Mouse (Mus musculus): Measurements from ENCODE around the gene Gfm1. TPM values are rescaled to one million over a fixed set of nuclear protein-coding genes. Genes with fewer than 3 reads are reported as not detected.

Gene Gfm1
- polyA plus RNA-seq, 1 experiment: 8.0 TPM

- TF ChIP-seq CTCF (IDR thresholded peaks at IDR 0.05; ENCODE audit: control insufficient read depth, insufficient read depth, low read length): no peak
- no peaks in the 10 kb centered on the region; the same call in 1 of the 2 replicates for H3K4me1 ChIP-seq (ENCODE audit: control insufficient read depth, insufficient read depth, low read length)
- no peak overlapping the region for H3K27ac ChIP-seq (ENCODE audit: control insufficient read depth, insufficient read depth, low read depth, low read length, poor library complexity)
- H3K4me3 ChIP-seq (replicated peaks; ENCODE audit: control insufficient read depth, low read depth, low read length): no peak overlapping the region
- WGBS: 91% methylated on average over 4 of the region's 4 CpGs
Measured at GRCm38 (mm10) chr3:67499406-67499791, 69.5 kb downstream of the Gfm1 start.

GRCm38 (mm10) chr3:67503878-67504277 lies 74.0 kb downstream of the Gfm1 start:
- TF ChIP-seq POLR2A (IDR thresholded peaks at IDR 0.05; ENCODE audit: borderline replicate concordance, control insufficient read depth, low read depth, low read length) (no peak), CTCF (IDR thresholded peaks at IDR 0.05; ENCODE audit: control insufficient read depth, insufficient read depth, low read length) (no peak)
- no peak overlapping the region for H3K27ac ChIP-seq (ENCODE audit: control insufficient read depth, insufficient read depth, low read depth, low read length, poor library complexity)
- no peak overlapping the region for H3K4me3 ChIP-seq (replicated peaks; ENCODE audit: control insufficient read depth, low read depth, low read length)
- 37% methylated on average over 3 of the region's 3 CpGs for WGBS
- no peaks in the 10 kb centered on the region for H3K4me1 ChIP-seq (ENCODE audit: control insufficient read depth, insufficient read depth, low read length)

GRCm38 (mm10) chr3:67505286-67505685 lies 75.4 kb downstream of the Gfm1 start:
- H3K4me1 ChIP-seq (ENCODE audit: control insufficient read depth, insufficient read depth, low read length): no peaks in the 10 kb centered on the region
- H3K27ac ChIP-seq (ENCODE audit: control insufficient read depth, insufficient read depth, low read depth, low read length, poor library complexity): no peak overlapping the region
- no peak overlapping the region for H3K4me3 ChIP-seq (replicated peaks; ENCODE audit: control insufficient read depth, low read depth, low read length)
- WGBS: 81% methylated on average over 2 of the region's 2 CpGs
- no peak for TF ChIP-seq POLR2A (IDR thresholded peaks at IDR 0.05; ENCODE audit: borderline replicate concordance, control insufficient read depth, low read depth, low read length)
- TF ChIP-seq CTCF (IDR thresholded peaks at IDR 0.05; ENCODE audit: control insufficient read depth, insufficient read depth, low read length): no peak

- TF ChIP-seq POLR2A (IDR thresholded peaks at IDR 0.05; ENCODE audit: borderline replicate concordance, control insufficient read depth, low read depth, low read length) (no peak), CTCF (IDR thresholded peaks at IDR 0.05; ENCODE audit: control insufficient read depth, insufficient read depth, low read length) (no peak)
- WGBS: 83% methylated on average over 10 of the region's 10 CpGs
- no peak overlapping the region for H3K27ac ChIP-seq (ENCODE audit: control insufficient read depth, insufficient read depth, low read depth, low read length, poor library complexity)
Measured at GRCm38 (mm10) chr3:67508216-67508892, 78.5 kb downstream of the Gfm1 start.

GRCm38 (mm10) chr3:67512807-67513206 lies 82.9 kb downstream of the Gfm1 start:
- no peak overlapping the region for H3K27ac ChIP-seq (ENCODE audit: control insufficient read depth, insufficient read depth, low read depth, low read length, poor library complexity)
- under 1% methylated on average over 5 of the region's 5 CpGs for WGBS
- no peak overlapping the region for H3K4me3 ChIP-seq (replicated peaks; ENCODE audit: control insufficient read depth, low read depth, low read length)

More at GRCm38 (mm10) chr3:67508216-67508892, 78.5 kb downstream of the Gfm1 start:
- H3K4me1 ChIP-seq (ENCODE audit: control insufficient read depth, insufficient read depth, low read length): no peaks in the 10 kb centered on the region
- no peak overlapping the region for H3K4me3 ChIP-seq (replicated peaks; ENCODE audit: control insufficient read depth, low read depth, low read length)

GRCm38 (mm10) chr3:67514801-67515273 lies 84.9 kb downstream of the Gfm1 start:
- no peak for TF ChIP-seq CTCF (IDR thresholded peaks at IDR 0.05; ENCODE audit: control insufficient read depth, insufficient read depth, low read length)
- TF ChIP-seq POLR2A (IDR thresholded peaks at IDR 0.05; ENCODE audit: borderline replicate concordance, control insufficient read depth, low read depth, low read length): no peak
- H3K4me1 ChIP-seq (ENCODE audit: control insufficient read depth, insufficient read depth, low read length): no peaks in the 10 kb centered on the region
- no peak overlapping the region for H3K27ac ChIP-seq (ENCODE audit: control insufficient read depth, insufficient read depth, low read depth, low read length, poor library complexity)
- 4% methylated on average over 40 of the region's 40 CpGs for WGBS
- no peak overlapping the region for H3K4me3 ChIP-seq (replicated peaks; ENCODE audit: control insufficient read depth, low read depth, low read length)

More at GRCm38 (mm10) chr3:67512807-67513206, 82.9 kb downstream of the Gfm1 start:
- no peaks in the 10 kb centered on the region for H3K4me1 ChIP-seq (ENCODE audit: control insufficient read depth, insufficient read depth, low read length)
- TF ChIP-seq POLR2A (IDR thresholded peaks at IDR 0.05; ENCODE audit: borderline replicate concordance, control insufficient read depth, low read depth, low read length) (no peak), CTCF (IDR thresholded peaks at IDR 0.05; ENCODE audit: control insufficient read depth, insufficient read depth, low read length) (peak; percentile 42)

- no peak for TF ChIP-seq POLR2A (IDR thresholded peaks at IDR 0.05; ENCODE audit: borderline replicate concordance, control insufficient read depth, low read depth, low read length)
- TF ChIP-seq CTCF (IDR thresholded peaks at IDR 0.05; ENCODE audit: control insufficient read depth, insufficient read depth, low read length): no peak
- Histone ChIP-seq H3K4me1 (ENCODE audit: control insufficient read depth, insufficient read depth, low read length) (no peaks in the 10 kb centered on the region), H3K4me3 (replicated peaks; ENCODE audit: control insufficient read depth, low read depth, low read length) (no peak within 1 kb of the TSS), H3K27ac (ENCODE audit: control insufficient read depth, insufficient read depth, low read depth, low read length, poor library complexity) (no peak within 1 kb of the TSS)
- WGBS: 2% methylated on average over 38 of the region's 38 CpGs
Measured at GRCm38 (mm10) chr3:67515274-67515801, 85.4 kb downstream of the Gfm1 start, which contains the start of gene Rarres1. TSS of gene Rarres1 (minus strand) at chr3:67515523.

GRCm38 (mm10) chr3:67520568-67521143 lies 90.8 kb downstream of the Gfm1 start:
- Histone ChIP-seq H3K4me3 (replicated peaks; ENCODE audit: control insufficient read depth, low read depth, low read length) (no peak overlapping the region), H3K27ac (ENCODE audit: control insufficient read depth, insufficient read depth, low read depth, low read length, poor library complexity) (no peak overlapping the region), H3K4me1 (ENCODE audit: control insufficient read depth, insufficient read depth, low read length) (no peaks in the 10 kb centered on the region; the same call in 1 of the 2 replicates)
- 75% methylated on average over 5 of the region's 5 CpGs for WGBS
- TF ChIP-seq POLR2A (IDR thresholded peaks at IDR 0.05; ENCODE audit: borderline replicate concordance, control insufficient read depth, low read depth, low read length) (no peak), CTCF (IDR thresholded peaks at IDR 0.05; ENCODE audit: control insufficient read depth, insufficient read depth, low read length) (no peak)

Measured in bone marrow, adult 2 months (tissue).